Mouse (Mus musculus): ENCODE measurements at regions not wholly inside any gene's neighbourhood (a gene's known extent, or its start where the extent isn't known, plus 50 kb on each side); places are given as distances from the start of the nearest gene placed in this dataset.

GRCm38 (mm10) chr16:79256525-79256924 lies 165.6 kb upstream of the Tmprss15 start:
- TF ChIP-seq POLR2A (IDR thresholded peaks at IDR 0.05; ENCODE audit: insufficient read depth, low read length) (no peak), CTCF (IDR thresholded peaks at IDR 0.05; ENCODE audit: low read depth, low read length) (no peak)
